Mouse (Mus musculus): Measurements from ENCODE around the gene Tsen34. TPM values are rescaled to one million over a fixed set of nuclear protein-coding genes. Genes with fewer than 3 reads are reported as not detected.

Tsen34 gene
- polyA plus RNA-seq (2012; rRNA removed): 14.0 and 14.6 TPM in 2 replicates

DNA sequence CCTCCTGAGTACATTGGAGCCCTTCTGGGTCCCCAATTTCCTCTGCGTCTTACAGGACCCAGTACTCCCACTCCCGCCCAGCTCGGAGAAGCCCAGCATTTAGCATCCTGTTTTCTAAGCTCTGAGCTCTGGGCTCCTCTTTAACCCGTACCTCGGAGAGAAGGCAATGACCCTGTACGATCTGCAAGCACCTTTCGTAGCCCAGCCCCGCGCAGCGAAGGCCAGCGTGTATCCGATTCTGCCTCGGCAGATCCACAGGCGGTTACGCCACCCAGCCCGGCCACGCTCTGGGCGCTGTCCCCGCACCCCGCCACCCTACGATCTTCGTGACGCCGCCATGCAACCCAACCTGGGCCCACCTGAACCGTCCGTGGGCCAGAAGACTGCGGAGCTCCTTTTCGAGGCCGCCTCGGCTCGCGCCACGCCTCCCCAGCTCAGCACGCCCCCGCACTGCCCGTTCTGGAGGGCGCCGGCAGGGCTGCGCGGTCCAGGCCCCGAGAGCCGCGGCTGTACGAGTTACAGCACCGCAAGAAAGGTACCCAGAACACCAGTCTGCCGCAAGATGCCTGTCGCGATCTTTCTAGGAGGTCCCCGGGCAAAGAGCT is at the start of gene Tsen34:
Gene Tsen34 (plus strand): TSS at position 482 of the 605 bp plus-strand sequence.
- TF ChIP-seq POLR2A (IDR thresholded peaks at IDR 0.05; ENCODE audit: control insufficient read depth, low read depth, low read length) (no peak), CTCF (IDR thresholded peaks at IDR 0.05; ENCODE audit: control insufficient read depth, insufficient read depth, insufficient replicate concordance, low read depth, low read length) (no peak)
- H3K27ac ChIP-seq (ENCODE audit: control insufficient read depth, insufficient read depth, low read depth, low read length): peak within 1 kb of the TSS; percentile 78
- no peaks in the 10 kb centered on the region for H3K27me3 ChIP-seq (ENCODE audit: control insufficient read depth, insufficient read depth, low read length)
- no peaks in the 10 kb centered on the region for H3K36me3 ChIP-seq (ENCODE audit: control insufficient read depth, insufficient read depth, low read length)
- H3K4me3 ChIP-seq (ENCODE audit: control insufficient read depth, low read depth, low read length): peak within 1 kb of the TSS; percentile 87
- H3K4me1 ChIP-seq (ENCODE audit: control insufficient read depth, insufficient read depth, low read length): peaks cover 21% of the 10 kb centered on the region

DNA sequence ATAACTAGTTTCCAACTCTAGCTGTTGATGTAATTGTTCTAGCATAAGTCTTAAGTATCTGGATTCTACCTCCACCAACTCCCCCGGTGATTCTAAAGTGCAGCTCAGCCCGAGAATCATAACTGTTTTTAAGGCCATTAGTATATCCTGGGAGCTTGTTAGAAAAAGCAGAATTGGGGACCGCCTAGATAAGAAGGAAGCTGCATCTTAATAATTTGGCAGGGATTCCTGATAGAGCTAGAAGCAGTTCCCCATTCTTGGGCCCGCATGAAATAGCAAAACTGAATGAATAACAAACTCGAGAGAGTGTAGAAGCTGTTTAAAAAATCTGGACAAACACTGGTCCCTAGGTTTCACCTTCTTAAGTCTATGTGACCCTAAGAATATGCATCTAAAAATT is 49.3 kb upstream of the Tsen34 start:
- TF ChIP-seq CTCF (IDR thresholded peaks at IDR 0.05; ENCODE audit: control insufficient read depth, insufficient read depth, insufficient replicate concordance, low read depth, low read length) (no peak), POLR2A (IDR thresholded peaks at IDR 0.05; ENCODE audit: control insufficient read depth, low read depth, low read length) (no peak)
- Histone ChIP-seq H3K27ac (ENCODE audit: control insufficient read depth, insufficient read depth, low read depth, low read length) (no peak overlapping the region), H3K4me1 (ENCODE audit: control insufficient read depth, insufficient read depth, low read length) (peaks cover 10% of the 10 kb centered on the region), H3K4me3 (ENCODE audit: control insufficient read depth, low read depth, low read length) (no peak overlapping the region), H3K36me3 (ENCODE audit: control insufficient read depth, insufficient read depth, low read length) (no peaks in the 10 kb centered on the region; the same call in 1 of the 2 replicates), H3K27me3 (ENCODE audit: control insufficient read depth, insufficient read depth, low read length) (no peaks in the 10 kb centered on the region)

DNA sequence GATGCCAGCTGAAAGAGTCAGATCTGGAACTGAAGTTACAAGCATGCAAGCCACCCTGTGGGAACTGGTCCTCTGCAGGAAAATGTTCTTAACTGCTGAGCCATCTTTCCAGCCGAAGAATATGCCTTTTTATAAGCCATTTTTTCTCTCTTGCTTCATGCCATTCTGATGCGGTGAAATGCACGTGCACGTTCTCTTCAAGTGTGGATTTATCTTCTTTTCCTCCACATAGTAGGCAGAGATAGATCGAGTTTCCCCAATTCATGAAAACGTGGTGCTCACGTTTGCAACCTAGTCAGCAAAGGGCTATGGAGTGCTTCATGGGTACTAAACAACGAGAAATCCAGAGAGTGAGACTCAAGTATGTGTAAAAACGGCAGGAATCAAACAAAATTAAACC is 48.8 kb upstream of the Tsen34 start:
- H3K27ac ChIP-seq (ENCODE audit: control insufficient read depth, insufficient read depth, low read depth, low read length): no peak overlapping the region

DNA sequence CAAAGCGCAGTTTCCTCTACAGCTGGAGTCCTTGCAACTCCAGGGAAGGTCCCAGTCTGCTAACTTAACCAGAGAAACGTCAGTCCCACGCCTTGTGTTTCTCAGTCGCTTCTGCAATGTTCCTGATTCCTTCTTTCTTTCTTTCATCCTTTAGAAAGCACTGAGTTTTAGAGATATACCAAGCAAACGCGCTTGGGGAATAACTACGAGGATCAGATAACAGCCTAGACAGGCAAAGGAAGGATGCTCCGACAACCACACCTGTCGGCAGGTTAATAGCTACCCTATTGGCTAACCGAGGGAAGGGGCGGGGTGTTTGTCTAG is 48.4 kb upstream of the Tsen34 start:
- TF ChIP-seq CTCF (IDR thresholded peaks at IDR 0.05; ENCODE audit: control insufficient read depth, insufficient read depth, insufficient replicate concordance, low read depth, low read length) (no peak), POLR2A (IDR thresholded peaks at IDR 0.05; ENCODE audit: control insufficient read depth, low read depth, low read length) (no peak)
- Histone ChIP-seq H3K36me3 (ENCODE audit: control insufficient read depth, insufficient read depth, low read length) (no peaks in the 10 kb centered on the region; the same call in 1 of the 2 replicates), H3K4me3 (ENCODE audit: control insufficient read depth, low read depth, low read length) (peak overlapping the region; percentile 99), H3K27ac (ENCODE audit: control insufficient read depth, insufficient read depth, low read depth, low read length) (no peak overlapping the region), H3K27me3 (ENCODE audit: control insufficient read depth, insufficient read depth, low read length) (no peaks in the 10 kb centered on the region), H3K4me1 (ENCODE audit: control insufficient read depth, insufficient read depth, low read length) (peaks cover 10% of the 10 kb centered on the region)

More for the DNA sequence above, 48.8 kb upstream of the Tsen34 start:
- H3K4me3 ChIP-seq (ENCODE audit: control insufficient read depth, low read depth, low read length): no peak overlapping the region; the same call in 1 of the 2 replicates
- no peaks in the 10 kb centered on the region; the same call in 1 of the 2 replicates for H3K36me3 ChIP-seq (ENCODE audit: control insufficient read depth, insufficient read depth, low read length)
- H3K4me1 ChIP-seq (ENCODE audit: control insufficient read depth, insufficient read depth, low read length): peaks cover 10% of the 10 kb centered on the region
- TF ChIP-seq CTCF (IDR thresholded peaks at IDR 0.05; ENCODE audit: control insufficient read depth, insufficient read depth, insufficient replicate concordance, low read depth, low read length) (no peak), POLR2A (IDR thresholded peaks at IDR 0.05; ENCODE audit: control insufficient read depth, low read depth, low read length) (no peak)
- no peaks in the 10 kb centered on the region for H3K27me3 ChIP-seq (ENCODE audit: control insufficient read depth, insufficient read depth, low read length)

DNA sequence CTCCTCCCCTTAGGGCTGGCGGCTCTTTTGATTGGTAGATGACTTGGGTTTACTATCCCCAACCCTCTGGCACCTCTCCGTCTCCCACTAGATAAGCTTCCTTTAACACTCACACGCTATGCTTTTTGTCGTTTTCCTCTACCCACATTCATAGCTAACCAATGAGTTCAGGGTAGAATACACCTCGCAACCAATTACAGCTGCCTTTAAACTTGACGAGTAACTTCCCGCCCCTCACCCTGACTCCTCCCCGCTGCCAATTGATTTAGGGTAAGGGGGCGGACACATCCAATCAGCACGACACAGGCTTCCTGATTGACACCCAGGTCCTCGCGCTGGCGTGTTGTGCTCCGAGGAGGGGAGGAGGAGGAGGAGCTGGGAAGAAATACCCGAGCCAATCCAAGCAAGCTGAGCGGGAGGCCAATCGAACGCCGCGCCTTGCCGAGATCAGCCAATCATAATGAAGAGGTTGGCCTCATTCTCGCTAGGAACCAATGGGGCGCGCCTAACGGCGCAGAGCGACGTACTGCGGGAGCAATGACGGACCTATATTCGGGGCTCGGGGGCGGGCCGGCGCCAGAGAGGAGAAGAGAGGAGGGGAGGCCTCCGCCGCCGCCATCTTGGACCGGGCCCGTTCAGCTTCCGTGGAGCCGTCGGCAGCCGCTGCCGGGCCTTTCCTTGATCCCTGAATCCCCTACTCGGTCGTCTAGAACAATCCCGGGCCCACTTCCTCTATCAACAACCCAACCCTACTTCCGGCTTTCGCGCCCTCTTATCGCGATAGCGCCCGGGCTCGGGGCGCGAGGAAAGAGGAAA is 47.8 kb upstream of the Tsen34 start, which contains the start of gene Cnot3:
Gene Cnot3 (plus strand): TSS at position 597 of the 816 bp plus-strand sequence.
- peak within 1 kb of the TSS; percentile 98 for H3K27ac ChIP-seq (ENCODE audit: control insufficient read depth, insufficient read depth, low read depth, low read length)
- H3K36me3 ChIP-seq (ENCODE audit: control insufficient read depth, insufficient read depth, low read length): no peaks in the 10 kb centered on the region; the same call in 1 of the 2 replicates
- no peaks in the 10 kb centered on the region for H3K27me3 ChIP-seq (ENCODE audit: control insufficient read depth, insufficient read depth, low read length)
- peaks cover 10% of the 10 kb centered on the region for H3K4me1 ChIP-seq (ENCODE audit: control insufficient read depth, insufficient read depth, low read length)
- TF ChIP-seq CTCF (IDR thresholded peaks at IDR 0.05; ENCODE audit: control insufficient read depth, insufficient read depth, insufficient replicate concordance, low read depth, low read length) (no peak), POLR2A (IDR thresholded peaks at IDR 0.05; ENCODE audit: control insufficient read depth, low read depth, low read length) (peak; percentile 82)
- peak within 1 kb of the TSS; percentile 99 for H3K4me3 ChIP-seq (ENCODE audit: control insufficient read depth, low read depth, low read length)

DNA sequence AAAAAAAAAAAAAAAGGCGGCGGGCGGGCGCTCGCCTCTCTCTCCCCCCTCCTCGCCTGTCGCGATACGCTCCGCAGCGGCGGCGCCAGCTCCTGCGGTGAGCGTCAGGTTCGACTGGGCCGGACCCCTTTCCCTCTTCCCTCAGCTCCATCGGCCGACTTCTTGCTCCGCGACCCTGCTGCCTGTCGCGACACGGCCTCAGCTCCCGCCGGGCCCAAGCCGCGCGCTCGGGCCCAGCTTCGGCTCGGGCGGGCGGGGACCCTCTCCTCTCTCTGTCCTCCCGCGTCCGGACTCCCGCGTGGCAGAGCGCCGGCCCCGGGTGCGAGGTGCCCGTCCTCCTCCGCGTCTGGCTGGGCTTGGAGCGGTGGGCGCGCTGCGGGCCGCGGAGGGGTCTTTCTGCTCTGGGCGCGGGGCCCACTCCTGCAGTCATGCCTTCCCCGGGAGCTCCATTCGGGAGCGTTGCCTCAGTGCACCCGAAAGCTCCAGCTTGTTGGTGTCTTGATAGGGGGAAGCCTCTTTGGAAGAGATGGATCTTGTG is 47.1 kb upstream of the Tsen34 start:
- peaks cover 10% of the 10 kb centered on the region for H3K4me1 ChIP-seq (ENCODE audit: control insufficient read depth, insufficient read depth, low read length)
- TF ChIP-seq CTCF (IDR thresholded peaks at IDR 0.05; ENCODE audit: control insufficient read depth, insufficient read depth, insufficient replicate concordance, low read depth, low read length) (no peak), POLR2A (IDR thresholded peaks at IDR 0.05; ENCODE audit: control insufficient read depth, low read depth, low read length) (peak; percentile 20; the same call in 1 of the 2 replicates)
- H3K4me3 ChIP-seq (ENCODE audit: control insufficient read depth, low read depth, low read length): peak overlapping the region; percentile 99
- H3K36me3 ChIP-seq (ENCODE audit: control insufficient read depth, insufficient read depth, low read length): no peaks in the 10 kb centered on the region; the same call in 1 of the 2 replicates
- H3K27ac ChIP-seq (ENCODE audit: control insufficient read depth, insufficient read depth, low read depth, low read length): peak overlapping the region; percentile 98
- H3K27me3 ChIP-seq (ENCODE audit: control insufficient read depth, insufficient read depth, low read length): no peaks in the 10 kb centered on the region

DNA sequence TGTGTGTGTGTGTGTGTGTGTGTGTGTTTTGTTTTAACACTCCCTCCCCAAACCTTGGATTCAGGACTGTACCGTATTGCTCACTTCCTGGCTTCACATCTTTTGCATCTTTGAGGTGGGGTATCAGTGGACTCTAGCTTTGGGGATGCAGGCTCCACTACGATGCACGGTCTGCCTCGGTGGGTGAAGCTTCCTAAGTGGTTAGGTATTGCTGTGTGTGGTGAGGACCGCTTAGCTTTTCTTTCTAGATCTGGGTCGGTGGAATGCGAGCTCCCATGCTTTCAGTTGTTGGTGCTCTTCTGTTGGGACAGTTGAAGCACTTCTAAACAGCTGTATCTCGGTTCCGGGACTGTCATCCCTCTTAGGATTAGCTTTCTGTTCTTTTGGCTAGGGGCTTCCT is 46.5 kb upstream of the Tsen34 start:
- Histone ChIP-seq H3K36me3 (ENCODE audit: control insufficient read depth, insufficient read depth, low read length) (no peaks in the 10 kb centered on the region; the same call in 1 of the 2 replicates), H3K4me3 (ENCODE audit: control insufficient read depth, low read depth, low read length) (peak overlapping the region; percentile 99), H3K27ac (ENCODE audit: control insufficient read depth, insufficient read depth, low read depth, low read length) (peak overlapping the region; percentile 98), H3K4me1 (ENCODE audit: control insufficient read depth, insufficient read depth, low read length) (peaks cover 10% of the 10 kb centered on the region), H3K27me3 (ENCODE audit: control insufficient read depth, insufficient read depth, low read length) (no peaks in the 10 kb centered on the region)
- TF ChIP-seq POLR2A (IDR thresholded peaks at IDR 0.05; ENCODE audit: control insufficient read depth, low read depth, low read length) (no peak), CTCF (IDR thresholded peaks at IDR 0.05; ENCODE audit: control insufficient read depth, insufficient read depth, insufficient replicate concordance, low read depth, low read length) (no peak)

Data from testis, adult 2 months (tissue).